Mouse (Mus musculus): ENCODE measurements at regions not wholly inside any gene's neighbourhood (a gene's known extent, or its start where the extent isn't known, plus 50 kb on each side); places are given as distances from the start of the nearest gene placed in this dataset.

DNA sequence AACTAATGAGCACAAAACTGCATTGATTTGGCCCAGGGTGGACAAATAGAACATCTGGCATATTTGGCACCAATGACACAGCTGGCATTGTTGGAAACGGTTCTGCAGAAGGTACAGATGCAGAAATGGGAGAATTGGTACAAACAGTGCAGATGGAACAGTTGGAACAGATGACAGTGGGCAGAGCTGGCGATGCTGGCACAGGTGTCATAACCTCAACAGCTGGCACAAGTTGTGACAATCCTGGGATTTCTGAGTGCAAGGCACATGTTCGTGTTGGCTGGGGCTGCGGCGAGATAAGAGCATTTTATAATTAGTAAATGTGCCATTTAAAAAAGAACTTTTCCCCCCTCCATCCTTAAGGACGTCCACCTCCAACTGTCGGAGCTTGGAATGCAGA is 77.8 kb upstream of the Zbtb18 start:
- TF ChIP-seq CTCF (IDR thresholded peaks at IDR 0.05 in 2 of 3, conservative IDR thresholded peaks at IDR 0.05 in 1 of 3; ENCODE audit: control insufficient read depth in 1 of 3, insufficient read depth in 1 of 3, low read depth in 2 of 3, low read length in 3 of 3, poor library complexity in 1 of 3, severe bottlenecking in 1 of 3) (no peak), NELFE (IDR thresholded peaks at IDR 0.05; ENCODE audit: low read depth, low read length) (no peak), TAL1 (IDR thresholded peaks at IDR 0.05; ENCODE audit: low read length) (no peak), ETS1 (IDR thresholded peaks at IDR 0.05; ENCODE audit: low read depth, low read length) (no peak)

All from MEL (cell line).